Mouse (Mus musculus): ENCODE results near the gene Csgalnact2. TPM values are rescaled to one million over a fixed set of nuclear protein-coding genes. Genes with fewer than 3 reads are reported as not detected.

Csgalnact2 gene
- polyA plus RNA-seq, 1 experiment from 2014 or later, result 8.6 TPM

GRCm38 (mm10) chr6:118070321-118071012 is 68.5 kb downstream of the Csgalnact2 start:
- no peak overlapping the region for H3K4me2 ChIP-seq (replicated peaks)
- no peak for ATAC-seq (ENCODE audit: low FRiP score, low read depth)
- no peaks in the 10 kb centered on the region for H3K9me3 ChIP-seq
- 81% methylated on average over 5 of the region's 5 CpGs for WGBS
- H3K27ac ChIP-seq (replicated peaks), result no peak overlapping the region
- peaks cover 22% of the 10 kb centered on the region for H3K4me1 ChIP-seq
- H3K4me3 ChIP-seq, result no peak overlapping the region
- H3K36me3 ChIP-seq, result no peaks in the 10 kb centered on the region
- no peak overlapping the region for H3K9ac ChIP-seq (replicated peaks)
- peaks cover 32% of the 10 kb centered on the region for H3K27me3 ChIP-seq

- no peaks in the 10 kb centered on the region for H3K36me3 ChIP-seq
- no peak overlapping the region for H3K4me2 ChIP-seq (replicated peaks)
- H3K9me3 ChIP-seq, result no peaks in the 10 kb centered on the region
- H3K27ac ChIP-seq (replicated peaks), result no peak overlapping the region
- H3K4me1 ChIP-seq, result peaks cover 21% of the 10 kb centered on the region
- 69% methylated on average over 7 of the region's 7 CpGs for WGBS
- ATAC-seq (ENCODE audit: low FRiP score, low read depth), result no peak
- H3K4me3 ChIP-seq, result no peak overlapping the region
- H3K9ac ChIP-seq (replicated peaks), result no peak overlapping the region
- H3K27me3 ChIP-seq, result peaks cover 43% of the 10 kb centered on the region
Measured at GRCm38 (mm10) chr6:118067720-118068119, 71.2 kb downstream of the Csgalnact2 start.

- Histone ChIP-seq H3K4me3 (peak overlapping the region; percentile 51), H3K27me3 (peaks cover 43% of the 10 kb centered on the region), H3K4me2 (replicated peaks) (peak overlapping the region; percentile 99), H3K9ac (replicated peaks) (peak overlapping the region; percentile 53), H3K27ac (replicated peaks) (no peak overlapping the region), H3K4me1 (peaks cover 21% of the 10 kb centered on the region), H3K9me3 (no peaks in the 10 kb centered on the region), H3K36me3 (no peaks in the 10 kb centered on the region)
- ATAC-seq (ENCODE audit: low FRiP score, low read depth), result peak; percentile 62
- WGBS, result 2% methylated on average over 40 of the region's 40 CpGs
Measured at GRCm38 (mm10) chr6:118066199-118067081, 72.5 kb downstream of the Csgalnact2 start.

GRCm38 (mm10) chr6:118065837-118066198 is 73.1 kb downstream of the Csgalnact2 start:
- ATAC-seq (ENCODE audit: low FRiP score, low read depth), result peak; percentile 42
- Histone ChIP-seq H3K36me3 (no peaks in the 10 kb centered on the region), H3K4me1 (peaks cover 21% of the 10 kb centered on the region), H3K4me2 (replicated peaks) (peak overlapping the region; percentile 99), H3K9me3 (no peaks in the 10 kb centered on the region), H3K4me3 (peak overlapping the region; percentile 51), H3K27ac (replicated peaks) (no peak overlapping the region), H3K9ac (replicated peaks) (peak overlapping the region; percentile 53), H3K27me3 (peaks cover 43% of the 10 kb centered on the region)
- 2% methylated on average over 12 of the region's 12 CpGs for WGBS

- peaks cover 43% of the 10 kb centered on the region for H3K27me3 ChIP-seq
- no peak overlapping the region for H3K9ac ChIP-seq (replicated peaks)
- H3K27ac ChIP-seq (replicated peaks), result no peak overlapping the region
- peaks cover 21% of the 10 kb centered on the region for H3K4me1 ChIP-seq
- peak; percentile 57; the same call in 1 of the 2 replicates for ATAC-seq (ENCODE audit: low FRiP score, low read depth)
- 12% methylated on average over 7 of the region's 7 CpGs for WGBS
- H3K36me3 ChIP-seq, result no peaks in the 10 kb centered on the region
- H3K4me2 ChIP-seq (replicated peaks), result peak overlapping the region; percentile 99
- no peak overlapping the region for H3K4me3 ChIP-seq
- no peaks in the 10 kb centered on the region for H3K9me3 ChIP-seq
Measured at GRCm38 (mm10) chr6:118064968-118065530, 73.9 kb downstream of the Csgalnact2 start.

- H3K27me3 ChIP-seq, result peaks cover 39% of the 10 kb centered on the region
- WGBS, result 78% methylated on average over 5 of the region's 5 CpGs
- no peak overlapping the region for H3K27ac ChIP-seq (replicated peaks)
- no peak overlapping the region for H3K4me2 ChIP-seq (replicated peaks)
- H3K9ac ChIP-seq (replicated peaks), result no peak overlapping the region
- no peak for ATAC-seq (ENCODE audit: low FRiP score, low read depth)
- H3K4me1 ChIP-seq, result peaks cover 21% of the 10 kb centered on the region
- H3K36me3 ChIP-seq, result no peaks in the 10 kb centered on the region
- no peak overlapping the region for H3K4me3 ChIP-seq
- H3K9me3 ChIP-seq, result no peaks in the 10 kb centered on the region
Measured at GRCm38 (mm10) chr6:118063266-118063665, 75.7 kb downstream of the Csgalnact2 start.

- no peak overlapping the region for H3K4me2 ChIP-seq (replicated peaks)
- peaks cover 19% of the 10 kb centered on the region for H3K27me3 ChIP-seq
- H3K27ac ChIP-seq (replicated peaks), result no peak overlapping the region
- H3K9me3 ChIP-seq, result no peaks in the 10 kb centered on the region
- H3K4me1 ChIP-seq, result peaks cover 13% of the 10 kb centered on the region
- 86% methylated on average over 4 of the region's 4 CpGs for WGBS
- no peak for ATAC-seq (ENCODE audit: low FRiP score, low read depth)
- H3K9ac ChIP-seq (replicated peaks), result no peak overlapping the region
- no peak overlapping the region for H3K4me3 ChIP-seq
- no peaks in the 10 kb centered on the region for H3K36me3 ChIP-seq
Measured at GRCm38 (mm10) chr6:118061266-118061665, 77.7 kb downstream of the Csgalnact2 start.

Small RNAs within 50 kb of the gene (microRNA-seq; reads per million reads assigned to microRNA genes)
- not detected for gene Mir7044

Other genes with a start within 250 kb of the Csgalnact2 start
- 518 and 521 TPM in 2 replicates for gene Hnrnpf, start 238.8 kb downstream of the Csgalnact2 start, polyA plus RNA-seq (2016; fragmentation: Nextera tagmentation; extraction: Ambion mirVana)
- gene Fxyd4, start 201.4 kb downstream of the Csgalnact2 start, polyA plus RNA-seq (2016; fragmentation: Nextera tagmentation; extraction: Ambion mirVana), result 1.8 and 3.0 TPM in 2 replicates
- gene Rasgef1a, start 127.7 kb downstream of the Csgalnact2 start, polyA plus RNA-seq (2016; fragmentation: Nextera tagmentation; extraction: Ambion mirVana), result 0.20 and 0.22 TPM in 2 replicates
- gene Ret, start 58.6 kb upstream of the Csgalnact2 start, polyA plus RNA-seq (2016; fragmentation: Nextera tagmentation; extraction: Ambion mirVana), result 2.9 and 3.8 TPM in 2 replicates